ENCODE assay signal across 7 mouse cellular contexts in genomic region chr7:132597251-132598041, GRCm38 (mm10). TPM values are rescaled to one million over a fixed set of nuclear protein-coding genes. Genes with fewer than 3 reads are reported as not detected.
DNase-seq lines count a peak whose midpoint lies in the region; ATAC-seq and TF ChIP-seq lines count a peak whose summit lies in the region.

No protein-coding gene starts in this region.

- H3K27me3 ChIP-seq in thymus, adult 2 months (ENCODE audit: control insufficient read depth, insufficient read depth, low read length), result peaks cover 21% of the 10 kb centered on the region
- H3K27me3 ChIP-seq in embryonic facial prominence, embryonic 13.5 days, result peaks cover 89% of the 10 kb centered on the region
- H3K27me3 ChIP-seq in intestine, embryonic 15.5 days (replicated peaks), result peaks cover 58% of the 10 kb centered on the region
- peaks cover 97% of the 10 kb centered on the region for H3K27me3 ChIP-seq in midbrain, embryonic 10.5 days (ENCODE audit: low read depth, poor library complexity, severe bottlenecking)

- 2% methylated on average over 59 of the region's 60 CpGs for WGBS in thymus, adult 2 months
- WGBS in embryonic facial prominence, embryonic 13.5 days, result under 1% methylated on average over 53 of the region's 60 CpGs
- WGBS in intestine, embryonic 15.5 days, result under 1% methylated on average over 49 of the region's 60 CpGs
- WGBS in midbrain, embryonic 10.5 days, result under 1% methylated on average over 60 of the region's 60 CpGs

- no peak overlapping the region for H3K27ac ChIP-seq in thymus, adult 2 months (ENCODE audit: control insufficient read depth, insufficient read depth, low read length)
- no peak overlapping the region for H3K27ac ChIP-seq in embryonic facial prominence, embryonic 13.5 days
- H3K27ac ChIP-seq in intestine, embryonic 15.5 days, result no peak overlapping the region
- no peak overlapping the region for H3K27ac ChIP-seq in midbrain, embryonic 10.5 days (replicated peaks)

- peak overlapping the region; percentile 54 for H3K9ac ChIP-seq in embryonic facial prominence, embryonic 13.5 days
- peak overlapping the region; percentile 40 for H3K9ac ChIP-seq in intestine, embryonic 15.5 days

- TF ChIP-seq POLR2A in thymus, adult 2 months (IDR thresholded peaks at IDR 0.05; ENCODE audit: control insufficient read depth, extremely low read depth, insufficient read depth, low read length, poor library complexity), result no peak

- no peak for TF ChIP-seq CTCF in thymus, adult 2 months (IDR thresholded peaks at IDR 0.05; ENCODE audit: borderline replicate concordance, control insufficient read depth, extremely low read depth, insufficient read depth, low read length, poor library complexity)

- H3K9me3 ChIP-seq in embryonic facial prominence, embryonic 13.5 days, result no peaks in the 10 kb centered on the region
- H3K9me3 ChIP-seq in intestine, embryonic 15.5 days, result no peaks in the 10 kb centered on the region
- H3K9me3 ChIP-seq in midbrain, embryonic 10.5 days (replicated peaks), result no peaks in the 10 kb centered on the region

- H3K36me3 ChIP-seq in thymus, adult 2 months (ENCODE audit: control insufficient read depth, insufficient read depth, low read length), result no peaks in the 10 kb centered on the region
- no peaks in the 10 kb centered on the region for H3K36me3 ChIP-seq in embryonic facial prominence, embryonic 13.5 days
- no peaks in the 10 kb centered on the region for H3K36me3 ChIP-seq in intestine, embryonic 15.5 days
- no peaks in the 10 kb centered on the region for H3K36me3 ChIP-seq in midbrain, embryonic 10.5 days

- H3K4me1 ChIP-seq in thymus, adult 2 months (replicated peaks; ENCODE audit: control insufficient read depth, insufficient read depth, low read length), result peaks cover 12% of the 10 kb centered on the region
- H3K4me1 ChIP-seq in embryonic facial prominence, embryonic 13.5 days, result peaks cover 35% of the 10 kb centered on the region
- peaks cover 35% of the 10 kb centered on the region for H3K4me1 ChIP-seq in intestine, embryonic 15.5 days (replicated peaks)
- H3K4me1 ChIP-seq in midbrain, embryonic 10.5 days, result peaks cover 58% of the 10 kb centered on the region

- no peak for ATAC-seq in embryonic facial prominence, embryonic 13.5 days (ENCODE audit: insufficient number of reproducible peaks, insufficient read depth, low FRiP score, low TSS enrichment, low read depth)
- peak; percentile 76 for ATAC-seq in intestine, embryonic 15.5 days

- no peak for DNase-seq in thymus, adult 2 months
- no peak for DNase-seq in thymus, postnatal 14 days
- peak; percentile 59 for DNase-seq in midbrain, embryonic 10.5 days (ENCODE audit: low spot score)
- DNase-seq in cerebellum, postnatal 4 days (ENCODE audit: low spot score in 2 of 2), result no peak
- DNase-seq in adipocyte (ENCODE audit: low spot score), result no peak

- 0 out of 2 replicates have a peak overlapping the region, but pooled peaks have one; percentile 7 for H3K4me3 ChIP-seq in thymus, adult 2 months (ENCODE audit: control insufficient read depth, insufficient read depth, low read length)
- H3K4me3 ChIP-seq in embryonic facial prominence, embryonic 13.5 days, result peak overlapping the region; percentile 50
- peak overlapping the region; percentile 47 for H3K4me3 ChIP-seq in intestine, embryonic 15.5 days (replicated peaks)
- peak overlapping the region; percentile 61 for H3K4me3 ChIP-seq in midbrain, embryonic 10.5 days

- H3K4me2 ChIP-seq in embryonic facial prominence, embryonic 13.5 days, result peak overlapping the region; percentile 90
- peak overlapping the region; percentile 91 for H3K4me2 ChIP-seq in intestine, embryonic 15.5 days (replicated peaks)

RNA-seq across cellular contexts. Expression of gene Nkx1-2, which starts 2.0 kb away (rescaled TPM):
- polyA plus RNA-seq in thymus, adult 2 months (2012; rRNA removed), result 0.24 and 0.27 TPM in 2 replicates
- not detected in 2 replicates for polyA plus RNA-seq in embryonic facial prominence, embryonic 13.5 days (2015; fragmentation: Nextera tagmentation; extraction: Ambion mirVana)
- polyA plus RNA-seq in intestine, embryonic 15.5 days (2015; fragmentation: Nextera tagmentation; extraction: Ambion mirVana), result 0.75 and 0.82 TPM in 2 replicates
- 0.80 and 1.6 TPM in 2 replicates for polyA plus RNA-seq in midbrain, embryonic 10.5 days (2016; fragmentation: Nextera tagmentation; extraction: Ambion mirVana)

RNA-seq across cellular contexts. Expression of gene Lhpp, which starts 13.0 kb away (rescaled TPM):
- polyA plus RNA-seq in thymus, adult 2 months (2012; rRNA removed), result 10.0 and 12.0 TPM in 2 replicates
- 17.5 and 19.9 TPM in 2 replicates for polyA plus RNA-seq in embryonic facial prominence, embryonic 13.5 days (2015; fragmentation: Nextera tagmentation; extraction: Ambion mirVana)
- polyA plus RNA-seq in intestine, embryonic 15.5 days (2015; fragmentation: Nextera tagmentation; extraction: Ambion mirVana), result 40.4 and 41.5 TPM in 2 replicates
- polyA plus RNA-seq in midbrain, embryonic 10.5 days (2016; fragmentation: Nextera tagmentation; extraction: Ambion mirVana), result 20.5 and 20.7 TPM in 2 replicates

RNA-seq across cellular contexts. Expression of gene Oat, which starts 21.2 kb away (rescaled TPM):
- 48.3 and 51.4 TPM in 2 replicates for polyA plus RNA-seq in thymus, adult 2 months (2012; rRNA removed)
- polyA plus RNA-seq in embryonic facial prominence, embryonic 13.5 days (2015; fragmentation: Nextera tagmentation; extraction: Ambion mirVana), result 175 and 200 TPM in 2 replicates
- polyA plus RNA-seq in intestine, embryonic 15.5 days (2015; fragmentation: Nextera tagmentation; extraction: Ambion mirVana), result 1,488 and 1,505 TPM in 2 replicates
- polyA plus RNA-seq in midbrain, embryonic 10.5 days (2016; fragmentation: Nextera tagmentation; extraction: Ambion mirVana), result 144 and 145 TPM in 2 replicates

Comparison
In these comparisons a context has a peak if more than half of its experiments do, and no peak if none do; other contexts are left out.
1. H3K4me3 ChIP-seq: peak in every context shown above with its lines; median percentile 61 in midbrain, embryonic 10.5 days; 50 in embryonic facial prominence, embryonic 13.5 days; 47 in intestine, embryonic 15.5 days; 7 in thymus, adult 2 months.